Mouse (Mus musculus) layer of hippocampus, postnatal 10 days (tissue): ENCODE data around the gene Fut2. TPM values are rescaled to one million over a fixed set of nuclear protein-coding genes. Genes with fewer than 3 reads are reported as not detected.

Experiments used
- DNase-seq, 2 experiments: peaks; one replicate each; pipeline ENCODE4 v3.0.0; 2021; ENCODE audit warnings: low spot score in 2 of 2
- total RNA-seq, 2 experiments: library from RNA; stranded (reverse); gene quantifications; 2 replicates each; pipeline ENCODE4 v1.2.3; 2021

The Fut2 gene
- total RNA-seq, 2 experiments from 2014 or later = 0.22 TPM; not detected in 1

DNA sequence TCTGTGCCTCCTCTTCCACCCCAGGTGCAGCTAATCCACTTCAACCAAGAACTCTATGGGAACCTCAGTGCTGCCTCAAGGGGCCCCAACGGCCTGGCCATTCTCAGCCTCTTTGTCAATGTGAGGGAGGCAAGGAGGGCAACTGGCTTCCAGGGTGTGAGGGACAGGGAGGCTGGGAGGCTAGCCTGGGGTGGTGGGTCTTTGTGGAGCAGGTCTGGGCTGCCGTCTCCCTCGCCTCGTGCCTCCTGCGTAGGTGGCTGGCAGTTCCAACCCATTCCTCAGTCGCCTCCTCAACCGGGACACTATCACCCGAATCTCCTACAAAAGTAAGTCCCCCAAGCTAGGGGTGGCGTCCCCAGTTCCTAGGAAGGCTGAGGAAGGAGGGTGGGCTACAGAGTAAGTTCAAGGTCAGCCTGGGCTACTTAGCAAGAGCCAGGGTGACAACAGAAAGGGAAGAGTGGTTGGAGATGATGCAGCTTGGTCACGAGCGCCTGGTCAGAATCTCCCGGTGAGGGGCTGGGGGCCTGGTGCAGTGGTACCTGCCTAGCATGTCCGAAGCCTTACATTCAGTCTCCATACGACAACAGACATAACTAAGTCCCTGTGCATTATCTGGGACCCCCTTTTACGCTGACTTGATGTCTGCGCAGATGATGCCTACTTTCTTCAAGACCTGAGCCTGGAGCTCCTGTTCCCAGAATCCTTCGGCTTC lies 36.8 kb upstream of the Fut2 start:
- DNase-seq = no peak

DNA sequence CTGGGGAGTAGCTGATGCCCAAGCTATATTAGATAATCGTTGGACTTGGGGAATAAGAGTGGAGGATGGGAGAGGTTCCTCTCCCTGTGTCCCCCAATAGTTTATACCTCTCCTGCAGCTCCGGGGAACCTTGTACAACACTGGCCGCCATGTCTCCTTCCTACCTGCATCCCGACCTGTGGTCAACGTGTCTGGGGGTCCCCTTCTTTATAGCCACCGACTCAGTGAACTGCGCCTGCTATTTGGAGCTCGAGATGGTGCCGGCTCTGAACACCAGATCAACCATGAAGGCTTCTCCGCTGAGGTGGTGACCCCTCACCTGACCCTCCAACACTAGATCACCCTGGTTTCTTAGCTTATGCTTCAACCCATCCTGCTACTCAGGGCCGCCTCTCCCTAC lies 36.1 kb upstream of the Fut2 start:
- no peak for DNase-seq

DNA sequence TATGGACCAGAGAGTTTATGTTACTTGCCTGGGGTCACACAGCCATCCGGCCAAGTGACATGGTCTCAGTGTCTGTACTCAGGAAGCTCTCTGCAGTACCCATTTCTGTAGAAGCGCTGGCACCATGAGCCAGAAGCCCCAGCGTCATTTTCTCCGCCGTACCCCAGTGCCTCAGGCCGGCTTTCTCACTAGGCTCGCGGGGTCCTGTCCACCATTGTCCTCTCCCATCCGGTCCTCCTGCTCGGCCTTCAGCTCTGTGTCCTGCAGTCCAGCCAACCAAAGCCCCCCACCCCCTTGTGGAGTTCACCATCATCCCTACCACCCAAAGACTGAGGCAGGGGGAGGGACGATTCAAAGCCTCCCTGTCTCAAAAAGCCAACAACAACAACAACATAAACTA lies 35.4 kb upstream of the Fut2 start:
- DNase-seq = peak in 1 of 2 experiments; percentile 4

DNA sequence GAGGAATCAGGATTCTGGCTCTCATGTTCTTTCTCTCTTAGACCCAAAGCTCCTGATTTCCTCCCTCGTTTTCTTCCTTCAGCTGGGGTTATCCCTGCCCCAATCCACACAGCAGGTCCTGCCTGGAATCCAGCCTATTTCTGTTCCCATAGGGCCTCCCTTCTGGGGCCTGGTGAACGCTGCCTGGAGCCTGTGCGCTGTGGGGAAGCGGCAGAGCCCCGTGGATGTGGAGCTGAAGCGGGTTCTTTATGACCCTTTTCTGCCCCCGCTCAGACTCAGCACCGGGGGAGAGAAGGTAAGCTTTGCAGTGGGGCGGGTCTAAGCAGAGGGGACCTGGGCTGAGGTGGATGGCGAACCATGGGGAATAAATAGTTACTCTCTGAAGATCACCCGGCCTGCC lies 34.9 kb upstream of the Fut2 start:
- DNase-seq = peak in 1 of 2 experiments; percentile 55

DNA sequence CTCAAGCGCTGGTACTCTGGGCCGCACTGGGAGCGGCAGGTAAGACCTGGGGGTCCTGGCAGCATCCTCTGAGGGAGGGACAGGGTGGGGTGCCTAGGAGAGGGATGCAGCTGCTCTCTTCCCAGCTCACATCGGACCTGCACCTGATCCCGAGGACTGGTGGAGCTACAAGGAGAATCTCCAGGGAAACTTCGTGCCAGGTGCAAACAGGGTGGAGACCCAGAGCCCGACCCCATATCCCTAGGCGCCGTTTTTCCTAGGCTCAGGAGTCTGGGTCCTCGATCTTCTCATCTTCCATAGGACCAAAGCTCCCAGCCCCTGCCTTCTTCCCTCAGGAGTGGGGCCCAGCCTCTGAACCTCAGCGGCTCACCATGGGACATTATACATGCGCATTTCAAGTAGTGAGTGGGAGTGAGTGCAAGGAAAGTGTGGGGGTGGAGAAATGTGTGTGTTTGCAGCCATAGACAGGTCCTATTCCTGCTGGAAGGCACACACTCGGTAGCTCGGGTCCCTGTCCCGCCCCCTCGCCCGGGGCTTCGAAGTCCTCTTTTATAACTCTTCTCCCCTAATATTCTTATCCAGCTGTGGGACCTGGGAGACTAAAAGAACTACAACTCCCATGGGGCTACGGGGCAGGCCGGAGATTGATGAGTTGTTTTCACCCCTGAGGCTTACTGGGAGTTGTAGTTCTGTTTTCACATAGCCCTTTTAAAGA lies 34.3 kb upstream of the Fut2 start:
- peak; percentile 73 to 79 for DNase-seq

DNA sequence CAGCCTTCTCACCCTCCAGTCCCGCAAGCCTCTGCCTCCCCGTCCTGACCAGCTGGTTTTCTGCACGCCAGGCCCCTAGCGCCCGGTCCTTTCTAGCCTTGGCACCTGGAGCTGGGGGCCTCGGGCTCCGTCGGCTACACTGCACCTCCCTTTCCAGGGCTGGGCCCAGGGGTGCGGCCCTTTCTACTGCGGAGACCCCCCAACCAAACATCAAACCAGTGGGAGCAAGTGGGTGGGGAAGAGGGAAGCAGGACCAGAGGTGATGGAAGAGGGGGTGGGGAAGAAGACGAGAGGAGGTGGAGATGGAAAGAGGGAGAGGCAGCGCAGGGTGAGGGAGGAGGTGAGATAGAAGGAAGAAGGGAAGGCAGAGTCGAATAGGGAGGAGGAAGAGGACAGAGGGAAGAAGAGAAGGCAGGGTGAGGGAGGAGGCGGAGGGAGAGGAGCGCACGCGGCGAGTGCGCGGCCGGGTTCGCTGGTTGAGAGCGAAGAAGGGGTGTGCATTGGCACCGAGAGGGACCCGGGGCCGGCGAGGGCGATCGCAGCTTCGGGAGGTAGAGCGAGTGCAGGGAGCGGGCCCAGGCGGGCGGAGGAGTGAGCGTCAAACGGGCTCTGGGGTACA lies 33.4 kb upstream of the Fut2 start, which contains the start of gene Car11:
Gene Car11 (plus strand): TSS at position 321 of the 619 bp plus-strand sequence.
- DNase-seq = peak in 1 of 2 experiments; percentile 59

DNA sequence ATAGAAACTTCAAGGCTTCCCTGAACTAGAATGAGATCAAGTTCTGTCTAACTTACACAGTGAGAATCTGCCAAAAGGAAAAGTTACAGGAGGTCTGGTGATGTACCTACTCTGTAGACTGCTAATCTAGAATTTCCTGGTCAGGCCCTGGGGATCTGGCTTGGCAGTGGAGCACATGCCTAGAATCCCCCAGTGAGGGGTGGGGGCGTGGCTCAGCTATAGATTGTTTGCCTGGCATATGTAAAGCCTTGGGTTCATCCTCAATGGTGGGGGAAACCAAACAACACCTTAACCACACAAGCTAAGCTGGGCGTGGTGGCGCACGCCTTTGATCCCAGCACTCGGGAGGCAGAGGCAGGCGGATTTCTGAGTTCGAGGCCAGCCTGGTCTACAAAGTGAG lies 31.7 kb upstream of the Fut2 start:
- DNase-seq = no peak

DNA sequence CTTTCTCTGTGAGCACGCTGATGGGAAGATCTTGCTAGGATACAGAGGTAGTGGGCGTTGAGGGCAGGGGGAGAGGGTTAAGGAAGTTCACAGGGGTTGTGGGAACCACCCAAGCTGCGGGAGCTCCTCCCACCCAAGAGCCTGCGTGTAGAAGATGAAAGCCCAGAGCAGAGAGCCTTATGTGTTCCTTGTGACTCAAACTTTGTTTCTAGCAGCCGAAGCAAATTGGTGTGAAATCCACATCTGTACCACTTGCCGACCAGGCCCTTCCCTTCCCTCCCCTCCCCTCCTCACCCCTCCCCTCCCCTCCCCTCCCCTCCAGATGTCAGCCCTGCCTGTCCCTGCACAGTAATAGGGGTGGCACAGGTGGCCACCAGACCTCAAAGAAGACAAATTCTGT lies 28.9 kb upstream of the Fut2 start:
- DNase-seq = no peak

DNA sequence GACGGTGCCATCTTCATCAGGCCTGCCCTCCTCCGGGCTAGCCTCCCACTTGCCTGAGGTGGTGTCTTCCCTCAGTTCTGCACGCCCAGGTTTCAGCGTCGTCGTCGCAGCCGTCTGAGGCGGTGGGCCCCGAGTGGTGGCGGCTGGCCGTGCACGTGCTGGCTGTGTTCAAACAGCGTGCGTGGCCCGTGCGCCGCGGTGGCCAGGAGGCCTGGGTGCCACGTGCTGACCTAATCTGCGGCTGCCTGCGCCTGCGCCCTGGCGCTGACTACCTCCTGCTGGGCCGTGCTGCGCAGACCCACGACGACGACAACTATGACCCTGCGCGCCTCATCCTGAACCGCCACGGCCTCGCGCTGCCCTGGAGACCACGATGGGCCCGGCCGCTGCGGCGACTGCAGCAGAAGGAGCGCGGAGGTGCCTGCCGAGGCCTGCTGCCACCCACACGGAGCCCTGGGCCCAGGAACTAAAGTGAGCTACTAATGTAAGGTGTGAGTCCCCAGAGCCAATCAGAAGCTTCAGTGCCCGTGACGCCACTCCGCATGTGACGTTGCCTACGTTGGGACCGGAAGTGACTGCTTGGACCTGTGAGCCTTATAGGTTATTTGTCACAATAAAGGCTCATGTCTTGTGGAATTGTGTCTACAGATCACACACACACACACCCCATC lies 27.9 kb upstream of the Fut2 start, which contains the start of gene Sec1:
Gene Sec1 (minus strand): TSS at position 482 of the 671 bp plus-strand sequence.
- DNase-seq = no peak

DNA sequence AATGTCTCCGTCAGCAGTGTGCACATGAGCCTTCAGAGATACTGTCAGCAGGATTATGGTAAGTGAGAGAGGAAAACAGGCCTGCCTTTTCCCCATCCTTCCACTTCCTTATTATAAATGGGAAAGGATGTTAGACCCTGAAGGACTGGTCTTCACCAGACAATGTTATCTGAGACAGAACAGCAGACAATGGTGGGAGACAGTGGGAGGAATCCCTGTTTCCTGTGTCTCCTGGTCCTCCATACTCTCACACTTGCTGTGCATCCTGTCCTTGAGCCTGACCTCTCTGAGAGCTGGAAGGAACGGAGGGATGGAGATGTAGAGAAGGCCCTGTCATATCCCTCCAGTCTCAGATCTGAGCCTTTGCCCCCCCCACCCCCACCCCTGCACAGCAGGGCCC lies 26.2 kb upstream of the Fut2 start:
- DNase-seq = no peak

DNA sequence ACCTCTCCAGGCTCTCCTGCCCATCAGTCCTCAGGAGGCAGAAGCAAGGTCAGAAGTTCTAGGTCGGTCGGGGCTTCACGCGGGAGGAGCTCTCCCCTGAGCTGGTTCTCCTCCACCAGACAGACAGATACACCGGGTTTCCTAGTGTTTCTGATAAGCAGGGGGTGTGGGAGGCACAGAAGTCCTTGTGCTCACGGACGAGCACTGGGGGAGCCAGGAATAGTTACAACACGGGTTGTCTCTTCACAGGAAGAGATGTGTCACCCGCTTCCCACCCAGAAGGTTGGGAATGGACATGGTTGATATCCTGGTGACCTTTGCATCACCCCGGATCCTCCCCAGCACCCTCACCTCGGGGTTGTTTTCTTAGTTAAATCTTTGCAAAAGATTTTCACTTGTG lies 23.6 kb upstream of the Fut2 start:
- no peak for DNase-seq

DNA sequence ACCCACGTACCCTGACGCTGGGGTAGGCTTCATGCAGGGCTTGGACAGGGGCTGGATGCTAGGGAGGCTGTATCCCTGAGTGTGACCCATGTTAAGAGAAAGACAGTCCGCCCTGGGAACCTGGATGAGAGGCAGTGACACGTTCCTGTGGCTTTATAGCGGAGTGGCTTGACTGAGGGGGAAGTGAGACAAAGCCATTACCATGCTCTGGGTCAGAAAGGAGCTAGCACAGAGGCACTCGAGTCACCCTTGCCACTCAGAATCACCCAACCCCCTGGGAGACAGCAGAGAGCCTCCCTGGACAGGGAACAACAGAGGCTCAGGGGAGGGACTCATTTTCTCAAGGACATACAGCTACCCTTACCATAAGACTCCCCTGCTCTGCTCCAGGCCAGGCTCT lies 22.9 kb upstream of the Fut2 start:
- no peak for DNase-seq

DNA sequence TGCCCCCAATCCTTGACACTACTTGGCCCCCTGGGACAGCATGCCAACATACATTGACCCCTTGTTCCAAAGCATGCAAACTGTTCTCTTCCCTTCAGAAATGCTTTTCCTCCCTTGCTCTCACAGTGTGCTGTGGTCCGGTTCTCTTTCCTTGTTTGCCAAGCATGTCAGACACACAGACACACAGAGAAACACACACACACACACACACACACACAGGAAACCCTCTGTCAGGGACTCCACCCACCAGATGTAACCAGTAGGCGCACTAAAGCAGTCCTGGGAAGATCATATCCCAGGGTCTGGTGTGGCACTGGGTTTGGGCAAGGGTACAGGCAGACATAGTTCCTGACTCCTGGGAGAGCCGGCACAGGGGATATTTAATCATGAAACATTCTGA lies 20.6 kb upstream of the Fut2 start:
- DNase-seq = no peak

DNA sequence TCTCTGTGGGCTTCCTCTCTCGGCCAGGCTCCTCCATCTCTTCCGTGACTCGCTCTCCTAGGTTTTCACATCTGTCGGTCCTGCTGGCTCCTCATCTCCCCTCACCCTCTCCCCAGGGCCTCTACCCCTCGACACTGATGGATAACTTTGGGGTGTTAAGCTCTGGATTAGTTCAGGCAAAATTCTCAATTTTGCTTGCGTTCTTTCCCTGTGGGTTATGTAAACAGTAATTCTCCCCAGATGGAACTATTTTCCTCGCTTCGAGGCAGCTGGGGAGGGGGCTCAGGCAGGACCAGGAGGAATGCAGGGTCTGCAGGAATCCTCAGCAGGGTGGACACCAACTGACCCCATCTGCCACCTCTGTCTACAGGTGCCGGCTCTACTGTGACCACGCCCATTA lies 19.6 kb upstream of the Fut2 start:
- DNase-seq = no peak

DNA sequence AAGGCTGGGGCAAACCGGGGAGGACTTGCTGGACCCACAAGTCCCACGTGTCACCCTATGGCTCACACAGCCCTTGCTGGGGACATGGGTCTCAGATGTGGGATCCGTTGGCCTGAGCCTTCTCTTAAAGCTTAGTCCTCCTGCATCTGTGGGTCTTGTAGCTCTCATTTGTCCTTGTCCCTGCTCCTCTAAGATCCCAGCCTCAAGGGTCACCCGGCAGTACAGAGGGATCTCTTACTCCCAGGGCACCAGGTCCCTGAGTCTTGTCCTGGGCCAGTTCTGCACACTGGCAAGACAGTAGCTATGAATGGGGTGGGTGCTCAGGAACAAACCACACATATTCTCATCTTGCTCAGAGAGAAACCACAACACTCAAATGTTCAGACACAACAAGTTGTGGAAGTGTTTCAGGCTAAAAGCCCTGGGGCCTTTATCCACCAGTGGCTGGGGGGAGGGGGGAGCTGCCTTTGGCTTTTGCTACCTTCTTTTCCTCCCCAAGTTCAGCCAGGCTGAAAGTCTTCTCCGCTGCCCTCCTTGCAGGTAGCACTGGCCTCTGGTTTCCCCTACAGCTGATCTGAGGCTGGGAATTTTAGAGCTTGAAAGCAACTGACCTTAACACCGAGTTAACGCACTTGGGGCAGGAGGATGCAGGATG lies 17.3 kb upstream of the Fut2 start, which contains the start of gene Ntn5:
Gene Ntn5 (plus strand): TSS at position 627 of the 655 bp plus-strand sequence.
- no peak for DNase-seq

DNA sequence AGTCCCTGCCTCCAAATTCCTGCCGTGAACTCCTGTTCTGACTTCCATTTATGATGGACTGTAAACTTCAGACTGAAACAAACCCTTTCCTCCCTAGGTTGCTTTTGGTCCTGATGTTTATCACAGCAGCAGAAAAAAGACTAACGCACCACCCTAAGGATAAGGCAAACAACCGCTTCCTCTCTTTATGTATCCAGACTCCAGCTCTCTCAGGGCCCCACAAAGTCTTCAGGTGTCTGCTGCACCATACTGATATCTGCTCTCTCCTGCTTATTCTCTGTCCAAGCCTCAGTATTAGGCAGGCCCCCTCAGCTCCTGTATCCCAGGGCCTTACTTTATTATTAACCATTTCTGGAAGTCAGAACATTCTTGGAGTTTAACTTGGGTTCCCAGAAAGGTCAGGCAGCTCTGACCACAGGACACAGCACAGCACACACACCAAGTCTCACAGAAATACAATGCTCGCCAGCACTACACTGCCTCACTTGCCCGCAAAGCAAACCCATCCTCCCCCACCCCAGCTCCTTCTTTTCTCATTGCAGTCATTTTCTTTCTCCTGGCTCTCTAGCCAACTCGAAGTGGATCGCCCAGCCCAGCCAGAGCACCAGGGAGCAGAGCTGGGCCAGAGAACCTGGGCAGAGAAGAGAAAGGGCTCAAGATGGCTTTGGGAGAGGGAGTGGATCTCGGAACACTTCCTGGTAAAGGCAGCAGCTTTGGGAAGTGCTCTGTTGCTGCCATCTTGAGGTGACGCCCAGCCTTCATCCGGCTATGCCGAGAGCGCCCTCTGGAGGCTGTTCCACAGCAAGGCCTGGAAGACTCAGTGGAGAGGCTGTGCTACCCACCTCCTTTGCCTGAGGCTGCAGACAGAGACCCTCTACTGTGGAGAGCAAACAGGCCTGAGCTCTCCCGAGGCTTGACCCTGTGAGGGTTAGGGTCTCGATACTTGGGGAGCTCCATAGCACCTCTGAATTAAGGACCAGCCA lies 16.2 kb upstream of the Fut2 start:
- peak; percentile 92 to 93 for DNase-seq

DNA sequence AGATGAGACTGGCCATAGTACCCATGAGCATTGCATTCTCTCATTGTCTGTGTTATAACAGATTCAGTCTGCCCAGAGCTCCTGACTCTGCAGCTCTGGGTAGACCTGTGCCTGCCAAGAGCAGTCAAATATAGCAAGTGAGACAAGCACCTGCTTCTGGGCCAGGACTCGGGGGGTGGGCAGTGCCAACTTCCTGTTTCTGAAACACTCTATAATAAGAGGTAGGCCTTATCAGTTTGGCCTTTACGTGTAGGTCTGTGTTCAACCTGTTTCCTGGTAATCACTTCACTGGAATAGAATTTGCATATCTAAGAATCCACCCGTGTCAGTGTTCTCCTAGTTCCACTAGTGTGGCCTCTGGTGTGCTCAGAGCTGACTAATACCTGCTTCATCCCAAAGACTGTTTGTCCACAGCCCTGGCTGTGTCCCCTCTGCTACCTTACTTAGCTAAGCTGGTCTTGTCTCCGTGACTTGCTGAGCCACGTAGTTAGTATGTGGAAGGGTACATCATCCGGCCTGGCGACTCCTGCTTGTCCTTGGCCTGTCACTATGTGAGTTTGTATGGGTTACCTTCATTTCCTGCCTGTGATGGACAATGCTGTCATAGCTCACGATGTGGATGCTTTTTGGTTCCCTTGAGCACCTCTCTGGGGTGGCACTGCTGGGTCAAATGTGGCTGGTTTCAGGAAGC lies 15.0 kb upstream of the Fut2 start:
- DNase-seq = no peak

DNA sequence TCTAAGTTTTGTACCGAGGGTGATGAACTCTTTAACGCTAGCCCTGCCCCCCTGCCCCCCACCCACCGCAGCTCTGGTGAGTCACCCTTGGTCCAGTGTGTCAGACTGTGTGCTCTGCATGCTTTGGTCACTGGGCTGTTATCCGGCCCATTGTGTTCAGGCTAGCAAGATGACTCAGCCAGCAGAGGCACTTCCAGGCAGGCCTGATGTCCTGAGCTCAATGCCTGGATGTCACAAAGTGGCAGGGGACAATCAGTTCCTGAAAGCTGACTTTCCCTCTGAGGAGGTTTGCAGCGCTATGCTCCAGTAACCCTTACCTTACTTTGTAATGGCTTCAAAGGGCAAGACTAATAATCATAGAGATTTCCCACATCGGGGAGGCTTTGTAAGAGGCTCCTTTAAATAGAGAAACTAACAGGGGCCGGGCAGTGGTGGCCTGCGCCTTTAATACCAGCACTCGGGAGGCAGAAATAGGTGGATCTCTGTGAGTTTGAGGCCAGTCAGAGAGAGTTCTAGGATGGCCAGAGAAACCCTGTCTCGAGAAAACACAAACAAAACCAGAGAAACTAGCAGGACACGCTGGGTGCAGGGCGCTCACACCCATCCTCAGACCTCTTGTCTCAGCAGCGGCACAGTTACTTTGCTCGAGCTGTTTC lies 13.9 kb upstream of the Fut2 start:
- DNase-seq = no peak

DNA sequence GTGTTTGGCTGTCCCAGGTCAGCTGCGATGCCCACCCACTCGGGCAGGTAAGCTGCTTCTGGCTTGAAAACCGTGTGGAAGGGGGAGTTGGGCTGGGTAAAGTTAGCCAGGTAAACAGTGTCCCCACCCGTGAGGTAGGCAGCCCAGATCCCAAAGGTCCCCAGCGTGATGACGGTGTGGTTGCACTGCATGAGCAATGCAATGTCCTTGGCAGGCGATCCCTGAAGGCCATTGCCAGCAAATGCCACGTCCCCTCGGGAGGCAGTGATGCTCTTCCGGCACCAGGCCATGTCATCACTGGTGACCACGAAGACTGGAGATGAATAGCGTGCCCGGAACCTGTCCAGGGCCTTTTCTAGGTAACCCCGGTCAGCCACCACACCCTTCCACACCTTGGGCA lies 12.3 kb upstream of the Fut2 start:
- no peak for DNase-seq
